Mouse (Mus musculus): ENCODE data around the gene Gm21913.
"Not testable (repeated sequence)": the region's sequence is repeated elsewhere in the genome, so short reads cannot be mapped to it uniquely, and the experiment has no call there.

Gm21913 gene

DNA sequence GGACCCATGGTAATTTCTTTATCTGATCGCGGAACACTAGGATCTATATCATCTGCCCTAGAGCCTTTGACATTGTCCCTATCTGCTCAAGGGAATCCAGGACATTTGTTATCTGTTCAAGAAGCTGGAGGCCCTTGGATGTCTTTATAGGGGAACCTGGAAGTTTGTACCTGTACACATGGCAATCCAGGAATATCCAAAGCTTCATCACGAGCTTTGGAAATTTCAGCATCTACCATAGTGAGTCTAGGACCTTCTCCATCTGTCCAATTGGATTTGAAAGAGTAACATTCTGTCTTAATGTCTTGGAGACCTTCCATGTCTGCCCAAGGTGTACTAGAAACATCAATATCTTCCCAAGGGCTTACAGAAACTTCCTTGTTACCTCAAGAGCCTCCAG lies at the start of gene Gm21913:
Gene Gm21913, plus strand, starts transcription at position 301 of the 400 bp plus-strand sequence.
- not testable (repeated sequence) for DNase-seq

Measured in lung, adult 18-20 months (tissue).